Mouse (Mus musculus) right cerebral cortex, adult 2 months (tissue): ENCODE results near the gene Ggact.

Experiments used
- DNase-seq, 2 experiments: peaks; one replicate each; pipeline ENCODE4 v3.0.0; 2021 to 2022; ENCODE audit warnings: low spot score in 2 of 2

Ggact gene

DNA sequence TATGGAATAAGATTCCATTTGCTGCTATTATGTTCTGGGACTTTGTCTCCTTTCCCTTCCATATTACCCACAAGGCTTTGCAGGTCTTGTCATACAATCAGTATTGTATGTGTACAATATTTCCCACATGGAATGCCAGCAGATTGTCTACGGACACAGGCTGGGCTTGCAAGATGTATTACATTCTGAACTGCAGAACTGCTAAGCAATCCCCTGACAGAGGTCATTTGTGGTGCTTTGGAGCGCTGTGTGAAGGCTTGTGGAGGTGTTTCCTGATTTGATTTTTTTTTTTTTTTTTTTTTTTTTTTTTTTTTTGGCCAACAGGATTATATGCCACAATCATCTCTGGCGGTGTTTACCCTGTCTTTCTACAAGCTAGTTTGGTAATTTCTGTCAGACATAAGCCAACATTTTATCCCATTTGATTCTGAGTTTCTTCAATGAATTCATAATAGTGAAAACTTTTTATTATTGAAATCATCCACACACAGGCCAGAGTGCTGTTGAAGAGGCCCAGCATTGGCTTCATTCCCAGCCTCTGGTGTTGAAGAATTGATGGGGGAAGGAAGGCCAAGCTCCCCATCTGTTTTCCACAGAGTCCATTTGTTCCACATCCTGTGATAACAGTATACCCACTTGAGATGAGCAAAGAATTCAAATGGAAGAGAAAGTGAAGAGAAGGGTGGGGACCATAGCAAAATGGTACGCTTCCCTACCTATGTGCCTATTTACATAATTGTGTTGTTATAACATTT is 45.8 kb downstream of the Ggact start:
- no peak for DNase-seq

GRCm38 (mm10) chr14:122865462-122866129 is 48.0 kb downstream of the Ggact start:
- DNase-seq: no peak

DNA sequence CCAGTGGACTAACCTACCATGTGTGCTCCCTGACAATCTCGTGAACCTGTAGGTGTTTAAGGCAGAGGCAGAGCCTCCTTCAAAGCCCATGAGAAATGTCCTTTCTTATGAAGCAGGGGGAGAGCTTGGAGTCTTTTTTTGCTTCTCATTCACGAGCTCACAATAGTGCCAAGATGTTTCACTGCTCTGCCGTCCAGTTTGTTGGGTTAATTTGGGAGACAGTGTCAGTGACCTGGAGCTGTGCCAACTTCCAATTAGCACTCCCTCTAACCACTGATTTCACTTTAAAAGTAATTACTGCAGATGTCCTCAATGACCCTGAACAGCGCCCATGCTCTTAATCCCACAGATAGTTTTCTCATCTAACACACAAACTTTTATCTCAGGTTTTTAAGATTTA is 50.9 kb downstream of the Ggact start:
- DNase-seq: no peak

- DNase-seq: no peak
These were observed 53.8 kb downstream of the Ggact start for GRCm38 (mm10) chr14:122859792-122860191.

DNA sequence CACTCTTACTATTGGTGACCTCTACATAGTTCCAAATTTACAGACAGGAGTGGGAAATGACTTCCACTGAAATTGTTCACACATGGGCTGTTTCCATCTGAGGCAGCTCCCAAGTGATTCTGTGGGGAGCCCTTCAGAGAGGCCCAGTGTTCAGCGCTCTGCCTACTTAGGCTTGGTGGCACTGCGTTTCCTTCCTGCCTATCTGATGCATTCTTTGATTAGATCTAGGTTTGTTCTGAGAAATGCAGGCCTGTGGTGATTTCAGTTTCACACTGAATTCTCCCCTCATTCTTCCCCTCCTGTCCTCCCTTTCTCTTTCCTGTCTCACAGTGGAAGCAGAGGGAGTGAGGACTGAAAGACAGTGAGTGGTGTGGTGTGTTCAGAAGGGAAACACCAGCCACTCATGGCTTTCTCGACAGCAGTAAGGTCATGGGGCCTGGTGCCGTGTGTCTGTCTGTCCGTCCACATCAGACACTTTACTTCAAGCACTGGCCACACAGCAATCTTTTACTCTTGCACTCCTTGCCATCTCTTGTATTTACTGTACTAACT is 61.0 kb downstream of the Ggact start:
- DNase-seq: no peak

DNA sequence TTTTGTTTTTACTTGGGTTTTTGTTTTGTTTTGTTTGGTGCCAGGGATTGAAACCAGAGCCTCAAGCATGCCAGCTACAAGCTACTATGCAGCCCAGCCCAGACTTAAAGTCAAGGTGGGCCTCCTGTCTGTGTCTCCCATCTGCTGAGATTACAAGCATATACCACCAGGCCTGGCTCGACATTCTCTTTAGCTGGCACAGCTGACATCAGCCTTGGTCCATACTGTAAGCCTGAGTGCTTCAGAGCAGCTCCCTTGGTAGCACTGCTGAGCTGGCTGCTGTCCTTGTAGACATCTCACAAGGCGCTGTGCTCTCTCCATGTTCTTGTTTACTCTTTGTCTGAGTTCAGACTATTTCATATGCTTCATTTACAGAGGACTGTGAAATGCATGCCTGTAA is 76.5 kb downstream of the Ggact start:
- no peak for DNase-seq

DNA sequence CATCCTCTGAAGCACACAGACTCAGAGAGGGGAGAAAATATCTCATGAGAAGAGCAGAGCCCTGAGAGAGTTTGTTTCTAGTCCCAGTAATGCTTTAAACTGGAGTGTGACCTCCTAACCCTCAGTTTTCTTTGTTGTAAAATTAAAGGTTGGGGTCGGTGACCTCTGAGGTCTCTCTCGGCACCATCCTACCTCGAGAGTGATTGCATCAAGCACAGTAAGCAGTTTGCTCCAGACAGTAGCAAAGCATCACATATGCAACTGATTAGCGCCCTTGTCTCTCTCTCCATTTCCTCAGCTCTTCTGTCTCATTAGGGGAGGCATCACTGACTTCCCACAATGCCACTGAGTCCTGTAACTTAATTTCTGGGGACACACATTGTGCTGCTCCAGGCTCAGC is 77.3 kb downstream of the Ggact start:
- DNase-seq: no peak

GRCm38 (mm10) chr14:122835487-122836190 is 77.9 kb downstream of the Ggact start:
- DNase-seq: no peak

DNA sequence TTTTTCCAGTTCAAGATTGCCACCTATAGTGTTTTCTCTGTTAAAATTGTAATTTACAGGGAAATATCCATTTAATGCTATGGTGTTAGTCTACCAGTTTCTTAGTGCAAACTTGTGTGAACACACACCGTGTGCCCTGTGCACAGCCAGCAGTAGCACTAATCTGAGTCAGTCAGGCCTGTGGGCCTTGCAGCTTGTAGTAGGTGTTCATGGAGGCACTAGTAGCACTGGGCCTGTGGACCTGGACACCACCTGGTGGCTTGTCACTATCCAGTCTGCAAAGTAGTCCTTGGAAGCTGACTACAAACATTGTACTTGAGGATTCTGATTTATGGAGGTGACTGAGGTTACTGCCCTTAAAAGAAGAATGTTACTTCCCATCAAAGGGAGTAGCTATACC is 78.8 kb downstream of the Ggact start:
- DNase-seq: no peak

DNA sequence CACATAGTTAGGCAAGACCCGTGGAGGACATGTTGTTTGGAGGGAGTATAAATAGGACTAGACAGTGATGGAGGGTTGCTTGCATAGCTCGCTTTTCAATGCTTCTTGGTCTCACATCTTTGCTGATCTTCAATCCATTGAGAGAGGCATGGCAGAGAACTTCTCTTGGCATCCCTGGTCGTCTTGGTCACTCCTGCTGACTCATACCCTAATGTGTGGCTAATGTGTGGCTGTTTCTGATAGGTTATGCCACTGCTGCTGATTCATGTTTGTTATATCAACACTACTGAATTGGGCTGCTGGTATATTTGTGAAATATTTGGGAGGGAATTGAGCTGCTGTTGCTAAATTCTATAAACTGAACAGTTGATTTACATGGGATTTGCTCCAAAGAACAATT is 79.9 kb downstream of the Ggact start:
- no peak for DNase-seq

GRCm38 (mm10) chr14:122830433-122830832 is 83.1 kb downstream of the Ggact start:
- no peak for DNase-seq

- DNase-seq: no peak
These were observed 88.1 kb downstream of the Ggact start for GRCm38 (mm10) chr14:122825464-122825863.

GRCm38 (mm10) chr14:122823791-122824190 is 89.8 kb downstream of the Ggact start:
- no peak for DNase-seq

DNA sequence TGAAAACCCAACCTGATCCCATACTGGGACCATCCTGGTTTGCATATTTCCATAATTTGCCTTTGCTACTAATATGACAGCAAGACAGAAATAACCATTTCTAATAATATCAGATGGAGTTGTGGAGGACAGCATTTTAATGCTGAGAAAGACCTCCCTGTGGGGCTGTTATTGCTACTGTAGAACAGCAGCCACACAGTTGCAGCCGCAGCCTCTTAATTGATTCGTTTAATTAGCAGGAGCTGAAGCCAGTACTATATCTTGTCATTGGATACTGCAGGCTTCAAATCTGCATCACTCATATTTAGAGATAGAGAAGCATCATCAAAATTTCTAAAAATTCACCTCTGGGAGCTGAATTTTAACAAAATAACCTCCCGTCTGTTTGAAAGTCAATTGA is 92.6 kb downstream of the Ggact start:
- DNase-seq: no peak

DNA sequence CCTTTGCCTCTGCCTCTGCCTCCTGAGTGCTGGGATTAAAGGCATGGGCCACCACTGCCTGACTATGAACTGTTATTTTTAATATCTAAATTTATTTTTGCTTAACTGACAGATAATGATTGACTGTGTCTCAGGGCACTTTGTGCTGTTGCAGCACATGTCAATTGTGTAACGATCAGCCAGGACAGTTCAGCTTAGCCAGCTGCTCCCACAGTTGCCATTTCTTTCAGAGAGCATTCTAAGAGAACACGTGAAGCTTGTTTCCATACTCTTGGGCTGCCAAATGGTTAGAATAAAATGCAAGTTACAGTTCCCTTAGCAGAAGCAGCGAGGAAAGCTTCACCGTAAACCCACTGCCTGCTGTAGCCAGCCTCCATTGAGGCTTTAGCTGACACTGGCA is 113.3 kb downstream of the Ggact start:
- DNase-seq: no peak

DNA sequence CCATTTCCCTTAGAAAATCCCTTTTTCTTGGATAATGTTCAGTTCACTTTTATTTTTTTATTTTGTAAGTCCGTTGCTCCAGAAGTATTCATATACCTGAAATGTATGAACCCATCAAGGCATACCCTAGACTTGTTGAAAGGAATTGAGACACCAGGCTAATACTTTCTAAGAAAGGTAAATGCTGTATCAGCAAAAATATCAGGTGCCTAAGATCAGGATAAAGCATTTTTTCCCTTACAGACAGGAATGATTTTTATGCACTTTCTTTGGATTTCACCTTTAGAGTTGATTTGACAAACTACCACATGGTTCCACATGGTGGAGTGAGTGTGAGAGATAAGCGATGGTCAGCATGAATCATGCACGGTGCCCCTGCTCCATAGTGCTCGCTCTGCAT is 120.2 kb downstream of the Ggact start:
- no peak for DNase-seq

- no peak for DNase-seq
These were observed 123.4 kb downstream of the Ggact start for GRCm38 (mm10) chr14:122790111-122790510.

- no peak for DNase-seq
These were observed 125.4 kb downstream of the Ggact start for GRCm38 (mm10) chr14:122788199-122788598.

DNA sequence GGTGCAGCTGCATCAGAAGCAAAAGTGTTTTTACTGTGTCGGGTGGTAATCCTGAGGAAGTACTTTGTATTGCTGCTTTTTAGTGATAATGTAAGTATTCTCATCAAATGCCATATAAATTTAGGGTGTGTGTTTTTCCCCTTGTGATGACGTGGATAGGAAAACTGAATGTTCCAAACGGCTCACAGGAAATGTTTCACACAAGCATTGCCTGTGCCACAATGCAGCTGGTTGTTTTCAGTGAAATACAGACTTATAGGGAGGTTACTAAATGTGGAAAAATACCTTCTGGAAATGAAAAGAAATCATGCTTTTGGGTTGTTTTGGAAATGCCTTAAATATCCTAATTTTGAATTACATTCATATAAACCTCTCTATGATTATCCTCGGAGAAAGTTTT is 128.9 kb downstream of the Ggact start:
- DNase-seq: no peak

GRCm38 (mm10) chr14:122766448-122766847 is 147.1 kb downstream of the Ggact start:
- no peak for DNase-seq
